Mouse (Mus musculus) lung, adult 10 weeks (tissue): ENCODE data around the gene Crkl. TPM values are rescaled to one million over a fixed set of nuclear protein-coding genes. Genes with fewer than 3 reads are reported as not detected.

Experiments
- polyA plus RNA-seq: library from polyadenylated mRNA; stranded (reverse); fragments of 350-450 nt; fragmentation: Illumina TruSeq; extraction: RNeasy Lipid Tissue Mini Kit (QIAGEN cat#74804); gene quantifications from one replicate; pipeline ENCODE4 v1.2.3, GENCODE M21; 2014; ENCODE audit warnings: low read depth, low replicate concordance; ENCODE audit not compliant: insufficient read depth

Crkl gene
- 12.3 TPM for polyA plus RNA-seq

GRCm38 (mm10) chr16:17451541-17452372 is at the start of gene Crkl:
Crkl (plus strand) TSS chr16:17451987.

GRCm38 (mm10) chr16:17405736-17406443 is 45.9 kb upstream of the Crkl start, which contains the start of the genes Snap29 and Pi4ka:
Snap29 (plus strand) TSS chr16:17405986.
Pi4ka (minus strand) TSS chr16:17406314.

GRCm38 (mm10) chr16:17489469-17490111 is 37.8 kb downstream of the Crkl start, which contains the start of gene Aifm3:
Aifm3 (plus strand) TSS chr16:17489611.

GRCm38 (mm10) chr16:17508546-17509239 is 56.9 kb downstream of the Crkl start, which contains the start of gene Lztr1:
Lztr1 (plus strand) TSS chr16:17508688.

GRCm38 (mm10) chr16:17530640-17531288 is 79.0 kb downstream of the Crkl start, which contains the start of gene Thap7:
Thap7 (minus strand) TSS chr16:17531136.

Other genes starting within 250 kb of the Crkl start
- gene Ube2l3, start 249.3 kb upstream of the Crkl start, polyA plus RNA-seq = 95.1 TPM
- gene Rimbp3, start 243.4 kb upstream of the Crkl start, polyA plus RNA-seq = not detected
- 0.52 TPM for gene Hic2, start 218.4 kb upstream of the Crkl start, polyA plus RNA-seq
- gene Tmem191c, start 175.9 kb upstream of the Crkl start, polyA plus RNA-seq = 3.7 TPM
- gene Serpind1, start 120.6 kb upstream of the Crkl start, polyA plus RNA-seq = 1.6 TPM
- 15.6 TPM for gene Snap29, start 46.0 kb upstream of the Crkl start, polyA plus RNA-seq
- 34.8 TPM for gene Pi4ka, start 45.7 kb upstream of the Crkl start, polyA plus RNA-seq
- 0.99 TPM for gene Aifm3, start 37.6 kb downstream of the Crkl start, polyA plus RNA-seq
- 42.2 TPM for gene Lztr1, start 56.7 kb downstream of the Crkl start, polyA plus RNA-seq
- gene Thap7, start 79.1 kb downstream of the Crkl start, polyA plus RNA-seq = 28.1 TPM
- 5.4 TPM for gene Lrrc74b, start 109.3 kb downstream of the Crkl start, polyA plus RNA-seq
- gene P2rx6, start 109.9 kb downstream of the Crkl start, polyA plus RNA-seq = 5.4 TPM
- gene Slc7a4, start 131.2 kb downstream of the Crkl start, polyA plus RNA-seq = 10.1 TPM
- 7.3 TPM for gene Smpd4, start 167.4 kb downstream of the Crkl start, polyA plus RNA-seq
- 5.2 TPM for gene Ccdc74a, start 194.5 kb downstream of the Crkl start, polyA plus RNA-seq